Comparison of ENCODE assay signal across 20 mouse cellular contexts in the genomic region with DNA sequence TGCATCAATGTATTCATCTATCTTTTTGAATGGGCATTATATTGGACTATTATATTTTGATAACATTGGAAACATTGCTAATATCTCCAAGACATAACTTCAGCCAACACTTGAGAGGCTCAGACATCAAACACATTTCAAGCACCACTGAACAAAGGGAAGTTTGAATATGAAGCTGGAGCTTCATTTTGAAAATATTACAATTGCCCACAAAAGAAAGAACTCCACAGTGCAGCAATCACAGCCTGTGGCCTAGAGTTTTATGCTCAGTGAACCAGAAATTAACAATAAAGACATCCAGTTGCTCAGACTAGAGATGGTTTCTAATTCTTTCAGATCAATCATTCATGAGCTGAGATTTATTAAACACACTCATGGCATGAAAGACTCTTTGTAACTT.
DNase-seq lines count a peak whose midpoint lies in the region; ATAC-seq lines count a peak whose summit lies in the region.
"Had no signal": no experiment of that assay in that cellular context is flagged by ENCODE, and none has a peak within 500 bp of the region (broad histone marks: within the 10 kb centered on the region; RNA-seq: fewer than 3 reads in every experiment).

No protein-coding gene starts in this region.

- no peak overlapping the region for H3K4me2 ChIP-seq in hindbrain, embryonic 11.5 days (replicated peaks; ENCODE audit: low read depth, low read length)
- H3K4me2 ChIP-seq: hindbrain, embryonic 14.5 days; intestine, embryonic 15.5 days had no signal

- no peaks in the 10 kb centered on the region for H3K36me3 ChIP-seq in hindbrain, embryonic 11.5 days (ENCODE audit: control insufficient read depth, insufficient read depth, low read length)
- H3K36me3 ChIP-seq in hindbrain, embryonic 10.5 days = no peaks in the 10 kb centered on the region
- H3K36me3 ChIP-seq: heart, embryonic 10.5 days; intestine, embryonic 15.5 days had no signal

- H3K4me1 ChIP-seq in hindbrain, embryonic 11.5 days (replicated peaks; ENCODE audit: control insufficient read depth, insufficient read depth, low read length) = no peaks in the 10 kb centered on the region
- no peaks in the 10 kb centered on the region; the same call in 1 of the 2 replicates for H3K4me1 ChIP-seq in hindbrain, embryonic 10.5 days (replicated peaks)
- H3K4me1 ChIP-seq: heart, embryonic 10.5 days; intestine, embryonic 15.5 days had no signal

- no peak overlapping the region for H3K4me3 ChIP-seq in hindbrain, embryonic 11.5 days (ENCODE audit: low read depth, low read length)
- no peak overlapping the region for H3K4me3 ChIP-seq in hindbrain, embryonic 10.5 days
- H3K4me3 ChIP-seq: heart, embryonic 10.5 days; intestine, embryonic 15.5 days had no signal

- peak; percentile 53; the same call in 1 of the 2 replicates for ATAC-seq in hindbrain, embryonic 11.5 days (ENCODE audit: low FRiP score)
- ATAC-seq: activated CD4-positive, CD25-positive, alpha-beta regulatory T cell, adult 4 months; forebrain, embryonic 14.5 days; intestine, embryonic 15.5 days; Patski had no signal

- peak; percentile 2 for DNase-seq in embryo, embryonic 11 days
- DNase-seq in embryo, embryonic 10 days (ENCODE audit: low spot score) = no peak
- DNase-seq in hindbrain, embryonic 11.5 days (ENCODE audit: low spot score) = peak; percentile 2
- DNase-seq in hindbrain, embryonic 10.5 days (ENCODE audit: low spot score) = no peak
- DNase-seq in Muller cell, postnatal 12 days (ENCODE audit: inconsistent ontology term) = peak; percentile 75
- peak; percentile 90 for DNase-seq in retina, embryonic 14.5 days (ENCODE audit: low spot score)
- DNase-seq in thymus, adult 18-20 months = no peak
- DNase-seq: adrenal gland, postnatal 14 days; cerebellum, adult 18-20 months; cerebellum, adult 9-11 months; gastrocnemius, postnatal 36 days; heart, adult 11 months; heart, postnatal 10 days; heart, postnatal 4 days had no signal

- H3K27ac ChIP-seq in hindbrain, embryonic 11.5 days (ENCODE audit: low read depth, low read length) = no peak overlapping the region
- H3K27ac ChIP-seq in hindbrain, embryonic 10.5 days = no peak overlapping the region
- H3K27ac ChIP-seq: heart, embryonic 10.5 days; hindbrain, embryonic 14.5 days; intestine, embryonic 15.5 days had no signal

- no peaks in the 10 kb centered on the region for H3K27me3 ChIP-seq in hindbrain, embryonic 11.5 days (ENCODE audit: control insufficient read depth, insufficient read depth, low read length)
- H3K27me3 ChIP-seq in hindbrain, embryonic 10.5 days (ENCODE audit: insufficient read depth, poor library complexity, severe bottlenecking) = no peaks in the 10 kb centered on the region
- H3K27me3 ChIP-seq: intestine, embryonic 15.5 days; Patski had no signal

- H3K9ac ChIP-seq in hindbrain, embryonic 11.5 days (ENCODE audit: low read depth, low read length) = no peak overlapping the region
- H3K9ac ChIP-seq: hindbrain, embryonic 14.5 days; intestine, embryonic 15.5 days had no signal

- no peaks in the 10 kb centered on the region for H3K9me3 ChIP-seq in hindbrain, embryonic 11.5 days (ENCODE audit: control insufficient read depth, low read length)
- H3K9me3 ChIP-seq in hindbrain, embryonic 10.5 days = no peaks in the 10 kb centered on the region
- H3K9me3 ChIP-seq: heart, embryonic 10.5 days; intestine, embryonic 15.5 days had no signal

Comparison
In these comparisons a context has a peak if more than half of its experiments do, and no peak if none do; other contexts are left out.
1. DNase-seq: peak in embryo, embryonic 11 days (single experiment), hindbrain, embryonic 11.5 days (single experiment), Muller cell, postnatal 12 days (single experiment) and retina, embryonic 14.5 days (single experiment); none in embryo, embryonic 10 days (single experiment), hindbrain, embryonic 10.5 days (single experiment) and thymus, adult 18-20 months (0 of 2).